Mouse (Mus musculus): Measurements from ENCODE around the gene Tsc22d3. TPM values are rescaled to one million over a fixed set of nuclear protein-coding genes. Genes with fewer than 3 reads are reported as not detected.

Gene Tsc22d3
- polyA plus RNA-seq, 1 experiment from 2014 or later, result 34.2 TPM

- Histone ChIP-seq H3K9ac (replicated peaks) (peak overlapping the region; percentile 30), H3K4me3 (ENCODE audit: low read depth, low read length) (peak overlapping the region; percentile 17; the same call in 1 of the 2 replicates), H3K36me3 (replicated peaks; ENCODE audit: insufficient read depth, low read length) (no peaks in the 10 kb centered on the region), H3K27me3 (ENCODE audit: insufficient read depth, low read length) (peaks cover 7% of the 10 kb centered on the region; the same call in 1 of the 2 replicates), H3K9me3 (ENCODE audit: low read length) (no peaks in the 10 kb centered on the region), H3K27ac (ENCODE audit: low read depth) (peak overlapping the region; percentile 78), H3K4me2 (ENCODE audit: low read depth, low read length) (peak overlapping the region; percentile 64), H3K4me1 (ENCODE audit: insufficient read depth) (peaks cover 6% of the 10 kb centered on the region)
- peak; percentile 98 for ATAC-seq
- peak; percentile 90 for DNase-seq
- TF ChIP-seq CTCF (IDR thresholded peaks at IDR 0.05; ENCODE audit: low read depth) (no peak), EP300 (IDR thresholded peaks at IDR 0.05; ENCODE audit: low read depth) (peak; percentile 57; the same call in 1 of the 2 replicates)
- WGBS (ENCODE audit: insufficient replicate concordance), result 24% methylated on average over 24 of the region's 25 CpGs
Measured at GRCm38 (mm10) chrX:140520146-140521102, 80.0 kb downstream of the Tsc22d3 start.

DNA sequence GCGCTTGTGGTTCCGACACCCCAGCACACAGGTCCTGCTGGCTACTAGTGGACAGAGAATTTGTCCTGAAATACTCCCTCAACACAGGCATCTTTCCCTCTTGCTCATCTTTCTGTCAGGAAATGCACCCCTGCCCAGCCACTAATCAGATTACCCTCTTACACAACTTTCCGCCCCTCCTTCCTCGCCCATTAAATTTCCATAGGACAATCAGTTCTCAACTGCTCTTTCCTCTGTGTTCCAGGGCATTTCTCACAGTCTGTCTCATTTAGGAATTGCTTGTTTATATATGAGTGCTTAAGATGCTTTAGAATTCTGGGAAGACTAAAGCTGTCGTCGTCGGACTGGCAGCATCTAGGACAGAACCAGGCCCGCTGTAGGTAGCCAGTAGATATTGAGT lies 82.1 kb downstream of the Tsc22d3 start:
- no peak overlapping the region for H3K27ac ChIP-seq (ENCODE audit: low read depth)
- H3K4me2 ChIP-seq (ENCODE audit: low read depth, low read length), result no peak overlapping the region
- no peak overlapping the region for H3K4me3 ChIP-seq (ENCODE audit: low read depth, low read length)
- H3K9me3 ChIP-seq (ENCODE audit: low read length), result no peaks in the 10 kb centered on the region
- H3K36me3 ChIP-seq (replicated peaks; ENCODE audit: insufficient read depth, low read length), result no peaks in the 10 kb centered on the region
- H3K27me3 ChIP-seq (ENCODE audit: insufficient read depth, low read length), result peaks cover 8% of the 10 kb centered on the region; the same call in 1 of the 2 replicates
- ATAC-seq (no peak), DNase-seq (no peak)
- no peak for TF ChIP-seq CTCF (IDR thresholded peaks at IDR 0.05; ENCODE audit: low read depth)
- no peak for TF ChIP-seq EP300 (IDR thresholded peaks at IDR 0.05; ENCODE audit: low read depth)
- 86% methylated on average over 8 of the region's 8 CpGs for WGBS (ENCODE audit: insufficient replicate concordance)
- H3K9ac ChIP-seq (replicated peaks), result no peak overlapping the region
- peaks cover 6% of the 10 kb centered on the region for H3K4me1 ChIP-seq (ENCODE audit: insufficient read depth)

DNA sequence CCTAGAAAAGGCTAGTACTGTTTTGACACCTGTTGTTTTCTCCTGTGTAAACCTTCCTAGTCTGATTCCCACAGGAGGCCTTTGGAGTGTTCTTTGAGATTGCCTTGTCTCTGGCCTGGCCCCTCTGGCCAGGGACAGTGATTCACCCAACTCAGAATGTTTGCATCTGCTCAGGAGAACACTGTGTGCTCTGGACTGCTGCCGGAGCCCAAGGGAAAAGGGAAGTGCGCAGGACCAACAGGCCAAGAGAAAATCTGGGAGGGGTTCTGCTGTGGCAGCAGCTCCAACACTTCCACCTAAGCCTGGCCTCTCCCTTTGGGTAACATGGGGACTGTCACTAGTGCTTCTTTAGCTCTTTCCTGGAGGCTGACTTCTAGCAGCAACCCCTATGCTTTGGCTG lies 87.1 kb downstream of the Tsc22d3 start:
- ATAC-seq (peak; percentile 16; the same call in 1 of the 2 replicates), DNase-seq (no peak)
- Histone ChIP-seq H3K9me3 (ENCODE audit: low read length) (no peaks in the 10 kb centered on the region), H3K4me1 (ENCODE audit: insufficient read depth) (peaks cover 11% of the 10 kb centered on the region; the same call in 1 of the 2 replicates), H3K4me3 (ENCODE audit: low read depth, low read length) (no peak overlapping the region), H3K27ac (ENCODE audit: low read depth) (no peak overlapping the region), H3K27me3 (ENCODE audit: insufficient read depth, low read length) (peaks cover 4% of the 10 kb centered on the region; the same call in 1 of the 2 replicates), H3K9ac (replicated peaks) (no peak overlapping the region), H3K4me2 (ENCODE audit: low read depth, low read length) (no peak overlapping the region), H3K36me3 (replicated peaks; ENCODE audit: insufficient read depth, low read length) (no peaks in the 10 kb centered on the region)
- no peak for TF ChIP-seq EP300 (IDR thresholded peaks at IDR 0.05; ENCODE audit: low read depth)
- no peak for TF ChIP-seq CTCF (IDR thresholded peaks at IDR 0.05; ENCODE audit: low read depth)
- 71% methylated on average over 2 of the region's 2 CpGs for WGBS (ENCODE audit: insufficient replicate concordance)

- DNase-seq (no peak), ATAC-seq (no peak)
- Histone ChIP-seq H3K4me1 (ENCODE audit: insufficient read depth) (peaks cover 14% of the 10 kb centered on the region; the same call in 1 of the 2 replicates), H3K4me2 (ENCODE audit: low read depth, low read length) (peak overlapping the region; percentile 45; the same call in 1 of the 2 replicates), H3K36me3 (replicated peaks; ENCODE audit: insufficient read depth, low read length) (no peaks in the 10 kb centered on the region), H3K9me3 (ENCODE audit: low read length) (no peaks in the 10 kb centered on the region), H3K27ac (ENCODE audit: low read depth) (no peak overlapping the region), H3K27me3 (ENCODE audit: insufficient read depth, low read length) (peaks cover 4% of the 10 kb centered on the region; the same call in 1 of the 2 replicates), H3K9ac (replicated peaks) (no peak overlapping the region), H3K4me3 (ENCODE audit: low read depth, low read length) (no peak overlapping the region)
- 66% methylated on average over 7 of the region's 7 CpGs for WGBS (ENCODE audit: insufficient replicate concordance)
- TF ChIP-seq EP300 (IDR thresholded peaks at IDR 0.05; ENCODE audit: low read depth) (no peak), CTCF (IDR thresholded peaks at IDR 0.05; ENCODE audit: low read depth) (no peak)
Measured at GRCm38 (mm10) chrX:140511687-140512651, 88.5 kb downstream of the Tsc22d3 start.

GRCm38 (mm10) chrX:140510696-140511429 lies 89.6 kb downstream of the Tsc22d3 start:
- Histone ChIP-seq H3K27me3 (ENCODE audit: insufficient read depth, low read length) (peaks cover 4% of the 10 kb centered on the region; the same call in 1 of the 2 replicates), H3K9me3 (ENCODE audit: low read length) (no peaks in the 10 kb centered on the region), H3K27ac (ENCODE audit: low read depth) (peak overlapping the region; percentile 36), H3K4me1 (ENCODE audit: insufficient read depth) (peaks cover 22% of the 10 kb centered on the region), H3K9ac (replicated peaks) (no peak overlapping the region), H3K4me3 (ENCODE audit: low read depth, low read length) (no peak overlapping the region), H3K36me3 (replicated peaks; ENCODE audit: insufficient read depth, low read length) (no peaks in the 10 kb centered on the region), H3K4me2 (ENCODE audit: low read depth, low read length) (peak overlapping the region; percentile 45)
- no peak for TF ChIP-seq EP300 (IDR thresholded peaks at IDR 0.05; ENCODE audit: low read depth)
- no peak for TF ChIP-seq CTCF (IDR thresholded peaks at IDR 0.05; ENCODE audit: low read depth)
- peak; percentile 36 for DNase-seq
- WGBS (ENCODE audit: insufficient replicate concordance), result 42% methylated on average over 24 of the region's 24 CpGs
- peak; percentile 45 for ATAC-seq

Data from liver, postnatal 0 days (tissue).